Mouse (Mus musculus) megakaryocyte, embryonic 14.5 days (primary cell): ENCODE measurements around the gene Gm21903.

Source experiments
- FLI1 ChIP-seq: IDR thresholded peaks from 2 replicates; pipeline ENCODE4 v1.6.1; 2012; ENCODE audit warnings: low read length, inconsistent platforms, mixed read lengths
- GATA1 ChIP-seq: IDR thresholded peaks from 3 replicates; pipeline ENCODE4 v1.6.1; 2012; ENCODE audit warnings: mixed read lengths, low read length, inconsistent platforms, borderline replicate concordance

DNA sequence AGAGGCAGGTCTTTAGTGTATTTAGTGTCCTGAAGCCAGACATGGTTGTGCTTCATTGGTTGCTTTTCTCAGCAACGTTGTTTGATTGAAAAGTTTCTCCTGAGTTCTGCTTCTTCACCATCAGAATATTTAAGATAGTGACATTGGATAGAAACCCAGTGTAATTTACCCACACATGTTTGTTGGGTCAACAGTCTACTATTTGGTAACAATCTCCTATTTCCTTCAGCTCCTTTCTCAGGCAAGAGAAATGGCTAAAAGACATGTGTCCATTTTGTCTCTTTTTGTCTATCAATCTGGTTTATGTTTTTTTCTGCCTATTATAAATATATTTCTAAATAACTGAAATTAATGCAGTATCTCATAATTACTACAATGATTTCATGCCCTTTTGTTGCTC lies 33.8 kb upstream of the Gm21903 start, which contains the start of gene Esp23:
- TF ChIP-seq GATA1 = no peak
- TF ChIP-seq FLI1 = no peak
